Mouse (Mus musculus): ENCODE data around the gene Spo11.

Spo11 gene

GRCm38 (mm10) chr2:172977409-172978130, at the start of gene Spo11:
Spo11 (plus strand) TSS chr2:172977700.
- no peak for DNase-seq (ENCODE audit: low spot score in 2 of 2)

- no peak for DNase-seq (ENCODE audit: low spot score in 2 of 2)
Measured at GRCm38 (mm10) chr2:172929905-172930436, 47.5 kb upstream of the Spo11 start.

- no peak for DNase-seq (ENCODE audit: low spot score in 2 of 2)
Measured at GRCm38 (mm10) chr2:172931137-172931898, 46.2 kb upstream of the Spo11 start.

- no peak for DNase-seq (ENCODE audit: low spot score in 2 of 2)
Measured at GRCm38 (mm10) chr2:172933631-172934419, 43.7 kb upstream of the Spo11 start.

- no peak for DNase-seq (ENCODE audit: low spot score in 2 of 2)
Measured at GRCm38 (mm10) chr2:172934420-172934788, 43.1 kb upstream of the Spo11 start.

- no peak for DNase-seq (ENCODE audit: low spot score in 2 of 2)
Measured at GRCm38 (mm10) chr2:172934891-172935740, 42.4 kb upstream of the Spo11 start.

GRCm38 (mm10) chr2:172935776-172936562, 41.5 kb upstream of the Spo11 start:
- DNase-seq (ENCODE audit: low spot score in 2 of 2): no peak

- DNase-seq (ENCODE audit: low spot score in 2 of 2): no peak
Measured at GRCm38 (mm10) chr2:172936844-172937243, 40.7 kb upstream of the Spo11 start.

GRCm38 (mm10) chr2:172937326-172938190, 39.9 kb upstream of the Spo11 start:
- DNase-seq (ENCODE audit: low spot score in 2 of 2): no peak

GRCm38 (mm10) chr2:172938761-172939638, 38.5 kb upstream of the Spo11 start:
- no peak for DNase-seq (ENCODE audit: low spot score in 2 of 2)

- no peak for DNase-seq (ENCODE audit: low spot score in 2 of 2)
Measured at GRCm38 (mm10) chr2:172939639-172940002, 37.9 kb upstream of the Spo11 start.

- DNase-seq (ENCODE audit: low spot score in 2 of 2): no peak
Measured at GRCm38 (mm10) chr2:172940003-172940798, 37.3 kb upstream of the Spo11 start, which contains the start of gene Bmp7. Bmp7 (minus strand) TSS chr2:172940321.

- DNase-seq (ENCODE audit: low spot score in 2 of 2): no peak
Measured at GRCm38 (mm10) chr2:172940799-172941163, 36.7 kb upstream of the Spo11 start.

- no peak for DNase-seq (ENCODE audit: low spot score in 2 of 2)
Measured at GRCm38 (mm10) chr2:172949051-172949450, 28.4 kb upstream of the Spo11 start.

- DNase-seq (ENCODE audit: low spot score in 2 of 2): no peak
Measured at GRCm38 (mm10) chr2:172950119-172950676, 27.3 kb upstream of the Spo11 start.

- no peak for DNase-seq (ENCODE audit: low spot score in 2 of 2)
Measured at GRCm38 (mm10) chr2:172950722-172951121, 26.8 kb upstream of the Spo11 start.

- no peak for DNase-seq (ENCODE audit: low spot score in 2 of 2)
Measured at GRCm38 (mm10) chr2:172951976-172952375, 25.5 kb upstream of the Spo11 start.

Data from spleen, postnatal 14 days (tissue).